Mouse (Mus musculus) cerebellum, postnatal 25 days (tissue): ENCODE data around the gene Hspe1.

Source experiments
- DNase-seq, 2 experiments: peaks; one replicate each; pipeline ENCODE4 v3.0.0; 2021; ENCODE audit warnings: mixed read lengths in 2 of 2

Hspe1 gene

DNA sequence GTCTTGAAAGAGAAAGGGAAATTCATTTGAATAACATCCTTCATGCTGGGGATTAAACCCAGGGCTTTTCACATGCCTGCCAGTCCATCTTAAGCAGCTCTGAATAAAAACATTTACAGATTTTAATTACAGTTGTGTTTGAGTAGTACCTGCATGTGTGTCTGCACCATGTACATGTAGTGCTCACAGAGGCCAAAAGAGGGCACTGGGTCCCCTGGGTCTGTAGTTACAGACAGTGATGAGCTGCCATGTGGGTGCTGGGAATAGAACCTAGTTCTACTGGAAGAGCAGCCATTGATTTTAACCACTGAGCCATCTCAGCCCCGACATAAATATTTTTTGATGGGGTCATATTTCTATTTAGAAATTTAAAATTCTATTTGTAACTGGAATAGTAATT, 47.9 kb downstream of the Hspe1 start:
- no peak for DNase-seq
